Mouse (Mus musculus) layer of hippocampus, postnatal 25 days (tissue): ENCODE measurements at regions not wholly inside any gene's neighbourhood (a gene's known extent, or its start where the extent isn't known, plus 50 kb on each side); places are given as distances from the start of the nearest gene placed in this dataset.

Experiments used
- DNase-seq, 2 experiments: peaks; one replicate each; pipeline ENCODE4 v3.0.0; 2022; ENCODE audit warnings: mixed read lengths in 2 of 2, low spot score in 1 of 2; ENCODE audit errors: extremely low spot score in 1 of 2

GRCm38 (mm10) chr13:107514236-107514635 is 492.3 kb upstream of the Kif2a start:
- DNase-seq = no peak

- no peak for DNase-seq
Measured at GRCm38 (mm10) chr13:107513274-107514146, 491.6 kb upstream of the Kif2a start.

DNA sequence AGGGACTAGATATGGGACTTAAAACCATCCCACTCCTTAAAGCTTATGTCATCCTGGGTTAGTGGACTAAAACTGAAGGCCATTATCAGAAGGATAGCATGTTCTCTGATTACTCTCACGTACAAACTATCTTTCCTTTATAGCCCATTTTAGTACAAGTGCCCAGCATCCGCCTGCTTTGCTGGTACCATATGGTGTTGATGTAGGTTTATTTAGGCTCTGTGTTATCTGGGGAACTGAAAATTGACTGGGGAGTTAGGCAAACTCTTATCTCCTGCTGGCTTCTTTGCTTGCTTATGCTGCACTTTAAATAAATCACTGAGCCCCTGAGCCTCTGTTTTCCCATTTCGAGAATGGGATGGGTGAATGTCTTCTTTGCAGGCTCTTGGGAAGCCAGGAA is 485.4 kb upstream of the Kif2a start:
- DNase-seq = no peak

GRCm38 (mm10) chr13:107506832-107507231 is 484.9 kb upstream of the Kif2a start:
- no peak for DNase-seq

- DNase-seq = no peak
Measured at GRCm38 (mm10) chr13:107505318-107505717, 483.4 kb upstream of the Kif2a start.

DNA sequence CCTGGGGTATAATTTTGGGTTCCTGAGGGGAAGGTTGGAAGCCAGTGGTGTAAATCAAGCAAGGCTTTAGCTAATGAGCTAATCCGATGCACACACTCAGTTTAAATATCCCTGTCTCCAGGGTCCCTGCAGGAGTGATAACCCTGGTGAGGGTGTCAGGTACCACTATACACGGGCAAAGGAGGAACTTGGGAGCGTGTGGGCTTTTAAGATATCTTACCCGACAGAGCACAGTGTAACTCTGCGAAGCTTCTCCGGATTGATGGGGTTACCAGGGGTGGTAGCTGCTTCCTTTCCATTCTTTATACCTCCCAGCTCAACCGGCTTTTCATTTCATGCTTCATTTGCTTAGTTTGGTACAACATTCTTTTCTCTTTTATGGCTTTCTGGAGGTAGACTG is 480.3 kb upstream of the Kif2a start:
- DNase-seq = no peak

- DNase-seq = no peak
Measured at GRCm38 (mm10) chr13:107500776-107501489, 479.0 kb upstream of the Kif2a start.

DNA sequence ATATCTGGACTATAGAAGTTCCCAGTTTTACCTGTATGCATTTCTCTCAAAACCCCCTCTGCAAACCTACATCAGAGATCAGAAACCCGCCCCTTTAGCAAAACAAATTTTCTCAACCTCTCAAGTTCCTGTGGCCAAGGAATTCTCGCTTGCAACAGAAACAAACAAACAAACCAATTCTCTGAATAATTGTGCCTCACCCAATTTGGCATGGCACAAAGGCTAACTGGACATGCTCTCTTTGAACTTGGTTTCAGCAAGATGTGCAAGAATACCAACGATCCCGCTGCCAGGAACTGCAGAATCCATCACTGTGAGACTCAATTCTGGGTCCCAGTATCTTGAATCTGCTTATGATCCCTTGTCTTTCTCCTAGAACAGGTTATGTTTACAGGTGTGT is 477.4 kb upstream of the Kif2a start:
- no peak for DNase-seq

- no peak for DNase-seq
Measured at GRCm38 (mm10) chr13:107495161-107495732, 473.3 kb upstream of the Kif2a start.

DNA sequence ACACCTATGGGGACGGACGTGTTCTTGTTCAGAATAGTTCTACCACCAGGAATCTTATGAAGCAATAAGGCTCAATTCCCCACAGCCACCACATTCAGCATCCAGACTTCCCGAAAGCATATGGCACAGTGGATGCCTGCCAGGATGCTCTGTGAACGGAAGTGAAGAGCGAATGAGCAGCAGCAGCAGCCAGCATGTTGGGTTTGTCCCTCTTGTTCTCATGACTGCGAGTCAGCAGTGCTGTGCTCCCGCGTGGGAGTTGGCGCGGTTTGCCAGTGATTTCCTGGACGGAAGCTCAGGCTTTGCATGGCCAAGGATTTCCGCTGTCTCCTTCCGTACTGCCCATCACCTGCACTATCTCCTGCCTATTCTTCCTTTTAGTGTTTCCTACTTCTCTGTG is 471.8 kb upstream of the Kif2a start:
- peak; percentile 52 to 69 for DNase-seq

- DNase-seq = no peak
Measured at GRCm38 (mm10) chr13:107492448-107492847, 470.5 kb upstream of the Kif2a start.

DNA sequence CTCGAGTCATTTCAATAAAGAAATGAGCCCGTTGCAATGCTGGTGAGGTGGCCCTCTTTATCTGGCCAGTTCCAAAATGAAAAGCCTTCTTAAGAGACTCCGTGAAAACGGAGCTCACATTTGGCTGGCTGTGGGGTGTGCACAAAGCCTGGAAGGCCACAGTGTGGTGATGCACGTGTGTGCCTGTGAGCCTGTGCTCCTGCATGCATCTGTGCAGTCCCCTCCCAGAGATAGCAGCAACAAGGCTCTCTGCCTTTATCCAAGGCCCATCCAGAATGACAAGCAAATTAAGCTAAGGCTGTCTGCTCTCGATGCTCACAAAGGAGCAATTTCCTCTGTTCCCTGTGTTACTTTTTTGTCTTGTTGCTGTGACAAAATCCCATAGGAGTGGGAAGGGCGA is 469.5 kb upstream of the Kif2a start:
- no peak for DNase-seq

DNA sequence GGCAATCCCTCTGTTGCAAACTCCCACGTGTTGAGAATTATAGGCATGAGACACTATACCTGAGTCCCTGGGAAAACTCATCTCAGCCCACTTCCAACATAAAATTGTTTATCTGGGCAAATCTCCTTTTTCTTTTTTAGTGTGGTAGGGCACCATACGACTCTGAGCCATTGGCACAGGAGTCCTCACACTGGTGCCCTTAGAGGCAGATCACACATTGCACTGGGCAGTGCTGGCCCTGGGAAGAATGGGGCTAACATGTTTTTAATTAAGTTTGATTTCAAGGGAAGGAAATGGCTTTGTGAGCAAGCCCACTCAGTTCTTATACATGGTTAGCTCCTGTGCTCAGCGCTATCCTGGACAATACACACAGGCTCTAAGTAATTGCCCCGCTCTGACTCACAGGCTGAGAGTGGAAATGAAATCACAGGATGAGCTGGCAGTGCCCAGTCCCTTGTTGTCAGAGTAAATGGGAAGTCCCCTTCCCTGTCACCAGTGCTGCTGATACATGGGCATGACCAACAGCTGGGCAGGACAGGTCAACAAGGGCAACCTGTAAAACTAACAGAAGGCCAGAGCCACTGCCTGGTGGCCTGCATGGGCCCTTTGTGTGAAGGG is 463.6 kb upstream of the Kif2a start:
- DNase-seq = no peak

- no peak for DNase-seq
Measured at GRCm38 (mm10) chr13:107484630-107484998, 462.7 kb upstream of the Kif2a start.

- DNase-seq = no peak
Measured at GRCm38 (mm10) chr13:107483967-107484629, 462.2 kb upstream of the Kif2a start.

- DNase-seq = no peak
Measured at GRCm38 (mm10) chr13:107475166-107475565, 453.2 kb upstream of the Kif2a start.

DNA sequence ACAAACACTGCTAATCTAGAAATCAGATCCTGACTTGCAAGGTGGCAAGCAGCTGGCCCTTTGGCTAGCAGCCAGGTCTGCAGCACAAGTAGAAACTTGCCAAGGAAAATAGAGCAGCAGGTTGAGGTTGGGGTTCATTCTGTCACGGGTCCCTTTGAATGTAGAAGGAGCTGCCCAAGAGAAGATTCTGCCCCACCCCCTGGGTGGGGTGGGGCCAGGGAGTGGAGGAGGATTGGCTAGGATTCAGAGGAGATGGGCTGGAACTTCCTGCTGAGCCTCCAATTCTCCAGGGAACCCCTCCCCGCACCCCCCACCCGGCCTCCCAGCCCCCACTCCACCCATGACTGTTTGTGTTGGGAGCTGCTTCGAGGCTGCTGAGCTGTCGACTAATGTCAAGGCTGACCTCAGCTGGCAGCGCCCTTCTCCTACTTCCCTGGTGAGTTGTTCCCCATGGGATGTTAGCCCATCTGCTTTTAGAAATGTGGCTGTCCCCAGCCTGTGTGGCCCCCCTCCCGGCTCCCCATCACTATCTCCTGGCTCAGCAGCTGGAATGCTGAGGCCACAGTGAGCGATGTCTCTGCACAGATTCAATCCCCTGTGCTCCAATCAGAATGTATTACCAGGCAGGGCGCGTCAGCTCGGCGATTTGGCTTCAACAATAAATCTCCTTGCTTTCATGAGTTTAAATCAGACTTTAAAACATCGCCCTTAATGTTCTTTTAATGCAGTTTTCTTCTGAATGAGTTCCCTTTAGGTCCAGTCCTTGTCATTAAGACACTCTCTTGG is 447.8 kb upstream of the Kif2a start:
- DNase-seq = no peak

GRCm38 (mm10) chr13:107462791-107463190 is 440.9 kb upstream of the Kif2a start:
- DNase-seq = no peak

DNA sequence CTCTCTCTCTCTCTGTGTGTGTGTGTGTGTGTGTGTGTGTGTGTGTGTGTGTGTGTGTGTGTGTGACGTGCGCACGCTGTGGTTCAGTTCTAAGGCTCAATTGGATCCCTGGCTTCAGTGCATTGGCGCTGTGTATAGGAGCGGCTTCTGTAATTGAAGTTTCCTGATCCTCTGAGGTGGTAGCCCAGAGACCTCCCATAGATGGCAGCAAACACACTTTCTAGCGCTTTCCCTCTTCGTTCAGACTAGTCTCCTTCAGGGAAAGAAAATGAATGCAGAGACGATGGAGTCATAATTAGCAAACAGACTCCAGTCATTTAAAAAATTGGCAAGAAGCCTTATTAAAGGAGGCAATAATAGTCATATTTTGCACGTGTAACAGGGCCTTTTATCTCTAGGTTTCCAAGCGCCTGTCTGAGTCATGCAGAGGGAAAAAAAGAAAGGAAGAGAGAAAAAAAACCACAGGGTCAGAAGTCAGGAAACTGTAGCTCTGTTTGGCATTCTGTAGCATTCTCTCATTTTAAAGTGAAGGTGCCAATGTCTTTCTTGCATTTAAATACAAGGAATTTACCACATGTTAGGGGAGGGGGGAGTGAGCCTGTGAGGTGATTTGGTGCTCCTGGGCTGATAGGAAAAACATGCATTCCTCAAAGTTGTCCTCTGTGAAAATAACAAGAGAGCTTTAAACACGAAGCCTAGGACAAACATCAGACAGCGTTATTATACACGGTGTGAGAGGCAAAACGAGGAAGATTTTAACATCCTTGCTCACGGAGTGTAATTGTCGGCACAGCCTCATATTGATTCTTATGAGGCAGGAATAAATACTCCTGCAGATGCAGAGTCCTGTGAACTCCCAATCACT is 439.4 kb upstream of the Kif2a start:
- peak in 1 of 2 experiments; percentile 54 for DNase-seq
